Mouse (Mus musculus) gastrocnemius, postnatal 36 days (tissue): ENCODE results near the gene Lsm7. TPM values are rescaled to one million over a fixed set of nuclear protein-coding genes. Genes with fewer than 3 reads are reported as not detected.
"Not testable (repeated sequence)": the region's sequence is repeated elsewhere in the genome, so short reads cannot be mapped to it uniquely, and the experiment has no call there.

Source experiments
- DNase-seq, 2 experiments: peaks; one replicate each; pipeline ENCODE4 v3.0.0; 2022
- intact Hi-C: fragments of 180-260 bp; cut with DNase I; formaldehyde crosslinking; loops from one replicate; pipeline ENCODE4 v1.15.1; 2025
- total RNA-seq, 2 experiments: library from RNA; stranded (reverse); gene quantifications; 2 replicates each; pipeline ENCODE4 v1.2.3; 2021

The Lsm7 gene
- total RNA-seq, 2 experiments from 2014 or later = 13.7 to 18.8 TPM

GRCm38 (mm10) chr10:80818599-80819281, 36.3 kb downstream of the Lsm7 start:
- no peak for DNase-seq
- intact Hi-C loops = loop anchor here (5.0 kb wide), 2 partner anchors 71 to 179 kb away; no protein-coding TSS in a partner anchor

DNA sequence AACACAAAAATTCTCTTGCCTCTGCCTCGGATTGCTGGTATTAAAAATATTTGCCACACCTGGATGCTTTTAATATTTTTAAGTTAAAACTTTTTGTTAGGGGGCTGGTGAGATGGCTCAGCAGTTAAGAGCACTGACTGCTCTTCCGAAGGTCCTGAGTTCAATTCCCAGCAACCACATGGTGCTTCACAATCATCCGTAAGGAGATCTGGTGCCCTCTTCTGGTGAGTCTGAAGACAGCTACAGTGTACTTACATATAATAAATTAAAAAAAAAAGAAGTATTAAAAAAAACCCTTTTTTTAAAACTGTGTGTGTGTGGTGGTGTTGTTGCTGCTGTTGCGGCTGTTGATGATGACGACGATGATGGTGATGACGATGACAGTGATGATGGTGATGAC, 37.1 kb downstream of the Lsm7 start:
- intact Hi-C loops = loop anchor here (5.0 kb wide), 2 partner anchors 71 to 179 kb away; no protein-coding TSS in a partner anchor
- not testable (repeated sequence) for DNase-seq

DNA sequence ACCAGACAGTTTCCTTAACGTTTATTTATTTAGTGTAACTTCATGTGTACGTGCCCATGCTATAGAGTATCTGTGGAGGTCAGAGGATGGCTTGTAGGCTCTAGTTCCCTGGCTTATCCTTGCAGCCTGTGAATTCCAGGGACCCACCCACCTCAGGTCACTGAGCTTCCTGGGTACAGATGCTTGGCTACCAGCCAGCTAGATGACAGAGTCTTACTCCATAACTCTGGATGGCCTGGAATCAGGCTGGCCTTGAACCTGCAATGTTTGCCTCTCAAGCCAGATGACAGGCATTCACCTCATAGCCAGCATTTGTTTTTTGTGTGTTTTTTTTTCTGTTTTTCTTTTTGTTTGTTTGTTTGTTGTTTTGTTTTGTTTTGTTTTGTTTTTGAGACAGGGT, 37.8 kb downstream of the Lsm7 start:
- DNase-seq = no peak
- intact Hi-C loops = loop anchor here (5.0 kb wide), 2 partner anchors 70 to 180 kb away; no protein-coding TSS in a partner anchor

DNA sequence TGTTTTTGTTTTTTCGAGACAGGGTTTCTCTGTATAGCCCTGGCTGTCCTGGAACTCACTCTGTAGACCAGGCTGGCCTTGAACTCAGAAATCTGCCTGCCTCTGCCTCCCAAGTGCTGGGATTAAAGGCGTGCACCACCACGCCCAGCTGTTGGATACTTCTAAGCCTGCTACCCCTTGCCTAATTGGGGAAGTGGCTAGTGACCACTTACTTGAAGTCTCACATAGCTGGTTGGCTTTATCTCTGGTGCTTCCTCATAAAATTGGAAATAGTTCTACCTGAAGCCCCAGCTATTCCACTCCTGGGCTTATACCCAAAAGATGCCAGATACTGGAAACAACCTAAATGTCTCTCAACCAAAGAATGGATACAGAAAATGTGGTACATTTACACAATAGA, 38.7 kb downstream of the Lsm7 start:
- intact Hi-C loops = loop anchor here (5.0 kb wide), 2 partner anchors 69 to 181 kb away; no protein-coding TSS in a partner anchor
- not testable (repeated sequence) for DNase-seq

DNA sequence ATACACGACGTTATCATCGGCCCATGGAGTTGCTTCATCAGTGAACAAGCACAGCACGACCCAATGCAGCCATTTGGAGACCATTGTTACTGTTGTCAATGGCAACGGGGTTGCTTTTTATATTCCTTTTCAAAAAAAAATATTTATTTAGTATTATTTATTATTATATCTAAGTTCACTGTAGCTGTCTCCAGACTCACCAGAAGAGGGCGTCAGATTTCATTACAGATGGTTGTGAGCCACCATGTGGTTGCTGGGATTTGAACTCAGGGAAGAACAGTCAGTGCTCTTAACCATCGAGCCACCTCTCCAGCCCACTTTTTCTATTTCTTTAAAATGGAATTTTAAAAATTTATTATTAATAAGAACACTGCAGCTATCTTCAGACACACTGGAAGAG, 40.2 kb downstream of the Lsm7 start:
- intact Hi-C loops = loop anchor here (5.0 kb wide), 3 partner anchors 67 to 183 kb away; no protein-coding TSS in a partner anchor
- no peak for DNase-seq

GRCm38 (mm10) chr10:80813366-80813765, 41.6 kb downstream of the Lsm7 start, which contains the start of gene Jsrp1:
Gene Jsrp1 (minus strand): TSS chr10:80813498.
- intact Hi-C loops = loop anchor here (5.0 kb wide), 1 partner anchor 174 kb away; no protein-coding TSS in a partner anchor
- DNase-seq = peak in 1 of 2 experiments; percentile 62

GRCm38 (mm10) chr10:80812391-80813041, 42.5 kb downstream of the Lsm7 start:
- intact Hi-C loops = loop anchor here (5.0 kb wide), 1 partner anchor 175 kb away; no protein-coding TSS in a partner anchor
- DNase-seq = no peak

DNA sequence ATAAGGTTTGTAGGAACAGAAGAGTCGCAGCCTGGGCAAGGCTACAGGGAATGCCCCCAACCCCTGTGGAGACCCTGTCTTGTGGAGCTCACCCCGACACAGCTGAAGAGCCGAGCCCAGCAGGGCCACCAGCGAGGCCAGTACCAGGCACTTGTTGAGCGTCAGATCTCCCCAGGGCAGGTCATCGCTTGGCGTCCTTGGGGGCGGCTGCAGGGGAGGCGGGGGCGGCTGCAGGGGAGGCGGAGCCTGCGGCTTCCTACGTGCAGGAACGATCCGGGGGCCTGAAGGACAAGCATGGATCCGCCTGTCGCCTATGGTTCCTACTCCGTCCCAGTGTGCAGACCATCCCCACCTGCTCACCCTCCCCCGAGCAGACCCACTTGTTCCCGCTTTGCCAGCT, 44.9 kb downstream of the Lsm7 start:
- no peak for DNase-seq
- intact Hi-C loops = loop anchor here (5.0 kb wide), 1 partner anchor 177 kb away; no protein-coding TSS in a partner anchor

DNA sequence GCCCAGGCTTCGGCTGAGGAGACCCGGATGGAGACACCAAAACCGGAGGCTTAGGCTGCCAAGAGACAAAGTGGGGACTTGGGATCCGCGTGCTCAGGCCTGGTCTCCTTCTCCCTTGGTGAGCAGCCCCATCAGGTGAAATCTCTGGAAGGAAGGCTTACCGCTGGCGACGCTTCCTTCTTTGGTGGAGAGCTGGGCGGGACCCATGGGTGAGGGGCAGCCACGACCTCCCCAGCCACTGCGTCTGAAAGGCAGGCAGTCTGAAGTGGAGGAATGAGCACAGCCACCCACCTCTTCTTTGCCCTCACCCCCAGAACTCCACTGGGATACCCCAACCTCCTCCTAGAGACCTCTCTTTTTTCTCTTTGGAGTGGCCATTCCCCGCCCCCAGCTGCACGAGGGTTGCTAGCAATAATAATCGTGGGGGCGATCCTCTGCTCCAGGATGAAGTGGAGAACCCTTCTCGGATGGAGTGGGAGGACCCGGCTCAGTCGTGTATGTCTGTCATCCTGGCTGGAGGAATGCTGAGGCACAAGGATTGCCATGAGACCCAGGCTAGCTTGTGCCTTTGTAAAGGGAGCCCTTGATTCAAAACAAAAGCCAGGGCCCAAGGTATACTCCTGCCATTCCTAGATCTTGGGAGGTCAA, 45.9 kb downstream of the Lsm7 start:
- no peak for DNase-seq
- intact Hi-C loops = no loop called here

DNA sequence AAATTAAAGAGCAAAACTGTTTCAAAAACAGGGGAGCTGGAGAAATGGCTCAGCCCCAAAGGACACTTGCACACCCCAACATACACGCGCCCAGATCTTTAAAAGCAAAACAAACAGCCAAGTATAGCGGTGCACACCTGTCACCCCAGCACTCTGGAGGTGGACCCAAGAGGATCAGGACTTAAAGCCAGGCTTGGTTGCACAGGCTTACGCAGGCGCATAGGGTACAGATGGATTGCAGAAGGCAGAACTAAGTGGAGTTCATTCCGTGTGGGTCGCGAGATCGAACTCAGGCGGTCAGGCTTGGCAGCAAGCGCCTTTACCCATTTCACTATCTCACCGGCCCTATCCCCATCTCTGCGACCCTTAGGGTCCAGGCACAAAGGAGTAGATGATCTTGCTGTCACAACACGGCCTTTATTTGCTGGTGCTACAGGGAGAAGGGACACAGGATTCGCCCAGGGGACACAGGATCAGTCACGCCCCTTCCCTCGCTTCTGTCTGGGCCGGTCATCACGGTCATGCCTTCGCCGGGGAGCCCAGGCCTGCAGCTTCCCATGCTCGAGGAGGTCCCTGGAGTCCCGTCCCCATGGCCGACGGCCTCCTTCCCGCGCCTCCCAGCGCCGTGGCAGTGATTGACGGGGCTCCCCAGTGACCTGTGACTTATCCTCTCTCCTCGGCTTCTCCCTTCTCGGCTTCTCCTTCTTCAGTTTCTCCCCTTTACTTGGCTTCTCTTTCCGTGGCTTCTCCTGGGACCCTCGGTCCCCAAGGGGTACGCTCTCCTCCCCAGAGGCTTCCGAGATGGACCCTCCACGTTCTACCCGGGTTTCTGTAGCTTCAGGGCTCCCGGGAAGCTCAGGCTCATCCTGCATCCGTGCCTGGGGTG, 46.7 kb downstream of the Lsm7 start:
- DNase-seq = no peak
- intact Hi-C loops = no loop called here

- peak; percentile 65 to 70 for DNase-seq
- intact Hi-C loops = no loop called here
These were observed 47.9 kb downstream of the Lsm7 start for GRCm38 (mm10) chr10:80807057-80807627.

DNA sequence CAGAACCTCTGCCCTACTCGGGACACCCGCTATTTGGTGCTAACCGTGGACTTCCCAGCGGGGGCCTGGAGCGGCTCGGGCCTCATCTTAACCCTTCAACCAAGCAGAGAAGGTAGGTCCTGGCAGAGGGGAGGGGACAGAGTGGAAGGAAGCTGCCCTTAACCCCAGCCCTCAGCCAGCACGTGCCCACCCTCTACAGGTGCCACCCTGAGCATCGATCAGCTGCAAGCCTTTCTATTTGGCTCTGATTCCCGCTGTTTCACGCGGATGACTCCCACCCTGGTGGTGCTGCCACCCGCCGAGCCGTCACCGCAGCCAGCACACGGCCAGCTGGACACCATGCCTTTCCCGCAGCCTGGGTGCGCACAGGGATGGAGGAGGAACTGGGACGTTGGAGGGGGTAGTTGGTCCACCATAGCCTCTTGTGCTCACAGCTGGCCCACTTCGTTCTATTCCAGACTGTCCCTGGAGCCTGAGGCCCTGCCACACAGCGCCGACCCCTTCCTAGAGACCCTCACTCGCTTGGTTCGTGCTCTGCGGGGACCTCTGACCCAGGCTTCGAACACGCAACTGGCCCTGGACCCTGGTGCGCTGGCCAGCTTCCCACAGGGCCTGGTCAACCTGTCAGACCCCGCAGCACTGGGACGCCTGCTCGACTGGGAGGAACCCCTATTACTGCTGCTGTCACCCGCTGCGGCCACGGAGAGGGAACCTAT, 48.5 kb downstream of the Lsm7 start:
- no peak for DNase-seq
- intact Hi-C loops = no loop called here

GRCm38 (mm10) chr10:80805925-80806324, 49.1 kb downstream of the Lsm7 start:
- DNase-seq = peak; percentile 71 to 73
- intact Hi-C loops = no loop called here

GRCm38 (mm10) chr10:80805322-80805721, 49.7 kb downstream of the Lsm7 start:
- intact Hi-C loops = no loop called here
- no peak for DNase-seq

- intact Hi-C loops = no loop called here
These were observed 50.1 kb downstream of the Lsm7 start, which contains the start of gene Amh for GRCm38 (mm10) chr10:80804916-80805315. Gene Amh (plus strand): TSS chr10:80805243.

GRCm38 (mm10) chr10:80804340-80804739, 50.7 kb downstream of the Lsm7 start:
- intact Hi-C loops = no loop called here
- DNase-seq = no peak

More at GRCm38 (mm10) chr10:80804916-80805315, 50.1 kb downstream of the Lsm7 start, which contains the start of gene Amh:
- no peak for DNase-seq

- intact Hi-C loops = no loop called here
- no peak for DNase-seq
These were observed 52.0 kb downstream of the Lsm7 start for GRCm38 (mm10) chr10:80802996-80803395.
